Mouse (Mus musculus): Measurements from ENCODE around the gene Tssk3. TPM values are rescaled to one million over a fixed set of nuclear protein-coding genes. Genes with fewer than 3 reads are reported as not detected.

Gene Tssk3
- not detected for polyA plus RNA-seq (2017; shearing (Covaris generic))

DNA sequence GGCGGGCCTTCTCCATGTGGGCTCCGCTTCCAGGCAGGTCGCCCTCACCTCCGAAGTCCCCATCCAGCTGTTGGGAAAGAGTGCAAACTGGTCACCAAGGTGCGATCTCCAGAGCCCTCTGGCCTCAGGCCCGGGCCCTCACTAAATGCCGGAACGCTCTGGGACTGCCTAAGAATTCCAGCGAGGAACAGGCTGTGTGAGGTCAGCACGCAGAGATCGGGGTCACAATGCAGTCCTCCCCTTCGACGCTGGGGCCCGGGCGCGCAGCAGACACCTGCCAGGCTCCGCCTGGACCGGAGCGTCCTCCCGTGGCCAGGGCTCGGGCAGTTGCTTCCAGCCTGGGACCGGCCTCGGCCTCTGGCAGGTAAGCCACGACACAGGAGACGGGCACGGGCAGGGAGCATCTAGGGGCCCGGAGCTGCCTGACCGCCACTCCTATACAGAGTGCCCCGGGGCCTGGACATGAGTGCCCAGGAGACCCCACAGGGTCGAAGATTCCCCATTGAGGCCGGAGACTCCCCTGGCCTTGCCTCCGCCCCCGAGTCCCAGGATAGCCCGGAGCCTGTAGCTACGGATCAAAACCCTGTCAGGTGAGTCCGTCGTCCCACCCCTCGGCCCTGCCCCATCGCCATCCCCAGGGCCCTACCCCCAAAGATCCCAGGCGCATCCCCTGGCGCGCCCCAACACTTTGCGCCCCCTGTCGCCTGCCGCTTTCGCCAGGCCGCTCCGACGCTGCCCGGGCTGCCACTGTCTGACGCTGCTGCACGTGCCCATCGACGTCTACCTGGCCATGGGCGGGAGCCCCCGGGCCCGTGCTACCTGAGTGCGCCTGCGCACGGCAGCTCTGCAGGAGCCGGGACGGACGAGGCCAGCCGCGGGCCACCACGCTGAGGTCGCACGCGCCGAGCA, at the start of gene Tssk3, which contains the start of gene Fam229a:
TSS of gene Tssk3 (minus strand) at position 51 of the 909 bp plus-strand sequence.
TSS of gene Fam229a (plus strand) at position 219 of the 909 bp plus-strand sequence.

DNA sequence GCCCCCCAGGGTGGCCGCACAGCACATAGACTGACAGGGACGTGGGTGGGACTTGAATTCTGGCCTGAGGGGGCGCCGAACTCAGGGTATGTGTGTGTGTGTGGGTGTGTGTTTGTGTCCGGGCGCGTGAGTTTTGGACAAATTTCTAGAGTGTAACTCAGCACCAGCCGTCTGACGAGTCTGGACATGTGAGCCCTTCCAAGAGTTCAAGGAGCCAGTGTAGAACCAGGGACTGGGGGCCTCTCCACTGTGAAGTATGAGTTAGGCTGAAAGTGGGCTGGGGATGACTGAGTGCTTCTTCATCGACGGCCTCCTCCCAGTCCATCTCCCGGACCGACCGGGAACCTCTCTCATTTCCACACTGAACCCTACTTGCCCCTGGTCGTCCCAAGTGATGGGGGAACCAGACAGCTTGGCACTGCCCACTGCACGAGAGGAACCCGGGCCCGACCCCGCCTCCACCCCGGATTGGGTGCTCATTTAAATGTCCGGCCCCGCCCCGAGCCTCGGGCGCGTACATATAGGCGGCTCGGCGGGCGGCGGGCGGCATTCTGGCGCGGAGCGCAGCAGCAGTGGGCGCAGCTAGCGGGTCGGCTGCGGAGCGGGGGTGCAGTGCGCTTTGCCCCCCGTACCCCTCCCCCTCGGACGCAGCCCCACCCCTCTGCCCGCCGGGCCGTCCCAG, 22.4 kb upstream of the Tssk3 start, which contains the start of gene Marcksl1:
TSS of gene Marcksl1 (plus strand) at position 496 of the 682 bp plus-strand sequence.

DNA sequence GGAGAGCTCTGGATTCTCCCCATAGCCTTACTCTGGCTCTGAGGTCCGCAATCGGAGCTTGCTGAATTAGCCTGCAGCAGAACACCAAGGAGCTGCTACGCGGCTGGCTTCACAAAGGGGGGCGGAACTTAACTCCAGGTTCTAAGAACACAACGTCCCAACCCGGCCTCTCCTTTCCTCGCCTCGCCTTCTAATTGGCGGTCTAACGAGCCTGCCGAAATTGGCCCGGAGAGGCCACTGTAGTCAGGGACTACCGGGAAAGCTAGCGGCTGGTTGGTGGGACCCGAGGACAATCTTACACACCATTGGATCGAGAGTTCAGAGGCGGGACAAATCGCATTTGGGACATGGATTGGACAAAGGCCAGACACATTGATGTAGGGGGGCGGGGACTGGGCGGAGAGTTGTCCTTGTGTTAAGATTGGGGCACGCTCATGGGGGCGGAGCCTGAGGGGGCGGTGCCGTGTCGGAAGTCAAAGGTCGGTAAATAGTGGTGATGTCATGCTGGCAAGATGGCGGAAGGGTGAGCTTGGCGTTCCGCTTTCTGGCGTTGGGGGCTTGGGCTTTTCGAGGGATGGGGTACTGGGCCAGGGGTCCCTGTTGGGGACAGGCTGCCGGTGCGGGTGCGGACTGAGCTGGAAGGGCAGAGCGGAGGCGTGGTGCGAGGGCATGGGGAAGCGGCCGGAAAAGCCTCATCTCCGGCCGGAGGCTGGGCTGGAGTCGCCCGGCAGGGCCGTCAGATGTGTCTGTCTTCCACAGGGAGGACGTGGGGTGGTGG, 29.4 kb downstream of the Tssk3 start, which contains the start of gene Bsdc1:
TSS of gene Bsdc1 (plus strand) at position 399 of the 778 bp plus-strand sequence.

DNA sequence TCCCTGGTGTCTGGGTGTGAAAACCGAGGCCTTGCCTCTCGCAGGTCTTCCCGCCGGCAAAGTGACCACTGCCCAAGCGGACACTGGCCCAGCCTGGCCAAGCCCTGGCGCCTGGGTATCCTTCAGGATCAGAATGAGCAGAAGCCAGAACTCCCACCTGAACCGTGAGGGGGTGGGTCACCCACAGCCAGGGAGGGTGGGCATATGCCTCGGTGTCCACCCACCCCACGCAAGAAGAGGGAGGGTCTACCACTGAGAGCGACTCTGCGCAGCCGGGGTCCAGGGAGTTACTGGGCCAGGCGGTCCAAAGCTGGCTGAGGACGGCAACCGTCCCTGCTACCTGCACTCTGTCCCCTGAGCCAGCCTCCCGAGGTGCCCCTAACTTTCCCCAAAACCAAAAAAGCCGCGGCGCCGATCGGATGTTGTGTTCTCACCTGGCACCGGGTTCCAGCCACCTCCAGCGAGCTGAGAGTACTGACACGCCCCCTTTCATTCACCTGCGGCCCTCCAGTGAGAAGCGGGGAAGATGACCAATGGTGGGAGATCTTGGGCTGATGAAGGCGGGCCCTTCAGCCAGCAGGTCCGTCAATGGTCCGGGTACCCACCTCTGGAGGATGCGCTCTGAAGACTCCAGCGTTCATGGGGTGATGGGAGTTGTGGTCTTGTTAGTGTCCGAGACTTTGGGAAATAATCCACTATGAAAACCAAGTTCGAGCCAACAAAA, 50.3 kb downstream of the Tssk3 start, which contains the start of gene Zbtb8b:
TSS of gene Zbtb8b (minus strand) at position 514 of the 724 bp plus-strand sequence.

Other genes with a start within 250 kb of the Tssk3 start
- 0.42 TPM for gene C77080, start 229.6 kb downstream of the Tssk3 start, polyA plus RNA-seq (2017; shearing (Covaris generic))
- gene Sync, start 203.4 kb downstream of the Tssk3 start, polyA plus RNA-seq (2017; shearing (Covaris generic)): 0.30 TPM
- 292 TPM for gene Rbbp4, start 155.7 kb downstream of the Tssk3 start, polyA plus RNA-seq (2017; shearing (Covaris generic))
- 23.5 TPM for gene Zbtb8os, start 155.3 kb downstream of the Tssk3 start, polyA plus RNA-seq (2017; shearing (Covaris generic))
- 5.2 TPM for gene Zbtb8a, start 112.9 kb downstream of the Tssk3 start, polyA plus RNA-seq (2017; shearing (Covaris generic))
- not detected for gene Zbtb8b, start 50.2 kb downstream of the Tssk3 start, polyA plus RNA-seq (2017; shearing (Covaris generic))
- gene Bsdc1, start 29.4 kb downstream of the Tssk3 start, polyA plus RNA-seq (2017; shearing (Covaris generic)): 86.3 TPM
- not detected for gene Fam229a, start 168 bp upstream of the Tssk3 start, polyA plus RNA-seq (2017; shearing (Covaris generic))
- gene Marcksl1, start 22.6 kb upstream of the Tssk3 start, polyA plus RNA-seq (2017; shearing (Covaris generic)): 10.7 TPM
- 174 TPM for gene Hdac1, start 51.7 kb upstream of the Tssk3 start, polyA plus RNA-seq (2017; shearing (Covaris generic))
- 1,237 TPM for gene Lck, start 82.6 kb upstream of the Tssk3 start, polyA plus RNA-seq (2017; shearing (Covaris generic))
- gene Fam167b, start 87.5 kb upstream of the Tssk3 start, polyA plus RNA-seq (2017; shearing (Covaris generic)): 0.50 TPM
- 167 TPM for gene Eif3i, start 109.6 kb upstream of the Tssk3 start, polyA plus RNA-seq (2017; shearing (Covaris generic))
- gene Tmem234, start 109.6 kb upstream of the Tssk3 start, polyA plus RNA-seq (2017; shearing (Covaris generic)): 203 TPM
- 5.6 TPM for gene Dcdc2b, start 123.2 kb upstream of the Tssk3 start, polyA plus RNA-seq (2017; shearing (Covaris generic))
- gene Iqcc, start 128.1 kb upstream of the Tssk3 start, polyA plus RNA-seq (2017; shearing (Covaris generic)): 22.1 TPM
- 11.5 TPM for gene Ccdc28b, start 132.9 kb upstream of the Tssk3 start, polyA plus RNA-seq (2017; shearing (Covaris generic))
- 73.9 TPM for gene Txlna, start 150.0 kb upstream of the Tssk3 start, polyA plus RNA-seq (2017; shearing (Covaris generic))
- 22.9 TPM for gene Kpna6, start 181.7 kb upstream of the Tssk3 start, polyA plus RNA-seq (2017; shearing (Covaris generic))
- gene Tmem39b, start 205.8 kb upstream of the Tssk3 start, polyA plus RNA-seq (2017; shearing (Covaris generic)): 16.5 TPM